Mouse (Mus musculus) cerebellum, adult 2 months (tissue): ENCODE data around the gene Garnl3. TPM values are rescaled to one million over a fixed set of nuclear protein-coding genes. Genes with fewer than 3 reads are reported as not detected.
"Not testable (repeated sequence)": the region's sequence is repeated elsewhere in the genome, so short reads cannot be mapped to it uniquely, and the experiment has no call there.

Experiments used
- DNase-seq, 2 experiments: peaks; one replicate each; pipeline ENCODE4 v3.0.0; 2021
- H3K27ac ChIP-seq: fragments of 200-500 bp; 2 replicates; pipeline ENCODE4 v1.5.1; 2012; ENCODE audit warnings: low read length, control low read depth, inconsistent platforms; ENCODE audit not compliant: insufficient read depth
- H3K27me3 ChIP-seq: fragments of 200-500 bp; 2 replicates; pipeline ENCODE4 v1.6.1; 2012; ENCODE audit warnings: inconsistent platforms, mild to moderate bottlenecking, low read length, moderate library complexity; ENCODE audit not compliant: control insufficient read depth, insufficient read depth
- H3K4me1 ChIP-seq: fragments of 200-500 bp; 2 replicates; pipeline ENCODE4 v1.6.1; 2011; ENCODE audit warnings: low read length; ENCODE audit not compliant: control insufficient read depth, insufficient read depth
- H3K4me3 ChIP-seq: fragments of 200-500 bp; replicated peaks from 2 replicates; pipeline ENCODE3; 2011; ENCODE audit warnings: mild to moderate bottlenecking, low read depth, low read length, control low read depth; ENCODE audit not compliant: insufficient read depth
- CTCF ChIP-seq: fragments of 200-500 bp; IDR thresholded peaks from 2 replicates; pipeline ENCODE4 v1.5.1; 2011; ENCODE audit warnings: low read depth, mild to moderate bottlenecking, control low read depth, low read length, moderate library complexity, borderline replicate concordance; ENCODE audit not compliant: insufficient read depth
- POLR2A ChIP-seq: fragments of 200-500 bp; IDR thresholded peaks from 2 replicates; pipeline ENCODE4 v1.6.1; 2011; ENCODE audit warnings: low read length, control low read depth, borderline replicate concordance; ENCODE audit not compliant: insufficient read depth
- WGBS: fragments of 180-500 bp; shearing (Covaris S2); methylation state at CpG from one replicate; pipeline ENCODE4 v1.1.7; 2018; 5-methylcytosine and 5-hydroxymethylcytosine counted together
- polyA plus RNA-seq: library from polyadenylated mRNA; depleted of rRNA; stranded (reverse); fragments of >200 nt; gene quantifications from 2 replicates; pipeline ENCODE4 v1.2.3, GENCODE M21; 2012

The Garnl3 gene
- polyA plus RNA-seq, 1 experiment: 120 TPM

- DNase-seq: peak; percentile 61 to 62
- Histone ChIP-seq H3K27ac (no peak overlapping the region), H3K27me3 (no peaks in the 10 kb centered on the region), H3K4me3 (peak overlapping the region; percentile 72), H3K4me1 (peaks cover 3% of the 10 kb centered on the region)
- TF ChIP-seq POLR2A (no peak), CTCF (no peak)
- WGBS: 1% methylated on average over 10 of the region's 10 CpGs
Observed at GRCm38 (mm10) chr2:33129696-33130095, 1.8 kb downstream of the Garnl3 start.

GRCm38 (mm10) chr2:33129005-33129404 is 2.4 kb downstream of the Garnl3 start:
- WGBS: 66% methylated on average over 2 of the region's 2 CpGs
- no peak for TF ChIP-seq POLR2A
- TF ChIP-seq CTCF: no peak
- no peak for DNase-seq
- Histone ChIP-seq H3K4me1 (peaks cover 3% of the 10 kb centered on the region), H3K27ac (no peak overlapping the region), H3K27me3 (no peaks in the 10 kb centered on the region), H3K4me3 (peak overlapping the region; percentile 72)

GRCm38 (mm10) chr2:33127271-33127670 is 4.2 kb downstream of the Garnl3 start:
- TF ChIP-seq CTCF (no peak), POLR2A (no peak)
- 66% methylated on average over 2 of the region's 2 CpGs for WGBS
- peaks cover 3% of the 10 kb centered on the region for H3K4me1 ChIP-seq
- no peak overlapping the region for H3K4me3 ChIP-seq
- no peak overlapping the region for H3K27ac ChIP-seq
- no peaks in the 10 kb centered on the region for H3K27me3 ChIP-seq
- DNase-seq: no peak

- no peak for DNase-seq
- Histone ChIP-seq H3K4me1 (peaks cover 10% of the 10 kb centered on the region; the same call in 1 of the 2 replicates), H3K27me3 (no peaks in the 10 kb centered on the region), H3K4me3 (no peak overlapping the region), H3K27ac (no peak overlapping the region)
- no peak for TF ChIP-seq CTCF
- no peak for TF ChIP-seq POLR2A
- WGBS: 84% methylated on average over 6 of the region's 6 CpGs
Observed at GRCm38 (mm10) chr2:33122856-33123255, 8.6 kb downstream of the Garnl3 start.

GRCm38 (mm10) chr2:33100536-33100935 is 30.9 kb downstream of the Garnl3 start:
- DNase-seq: peak; percentile 79 to 89
- H3K27me3 ChIP-seq: no peaks in the 10 kb centered on the region
- H3K4me1 ChIP-seq: peaks cover 12% of the 10 kb centered on the region
- 10% methylated on average over 8 of the region's 8 CpGs for WGBS
- TF ChIP-seq CTCF (no peak), POLR2A (no peak)
- H3K27ac ChIP-seq: peak overlapping the region; percentile 59
- no peak overlapping the region for H3K4me3 ChIP-seq

- not testable (repeated sequence) for DNase-seq, H3K4me3 ChIP-seq, H3K27me3 ChIP-seq, H3K27ac ChIP-seq
- 95% methylated on average over 12 of the region's 12 CpGs for WGBS
- peaks cover 14% of the 10 kb centered on the region for H3K4me1 ChIP-seq
Observed at GRCm38 (mm10) chr2:33097326-33097725, 34.1 kb downstream of the Garnl3 start.

- H3K27ac ChIP-seq: no peak overlapping the region
- H3K27me3 ChIP-seq: no peaks in the 10 kb centered on the region
- no peak overlapping the region for H3K4me3 ChIP-seq
- DNase-seq: no peak
- H3K4me1 ChIP-seq: peaks cover 16% of the 10 kb centered on the region
- no peak for TF ChIP-seq CTCF
- TF ChIP-seq POLR2A: no peak
- 68% methylated on average over 10 of the region's 10 CpGs for WGBS
Observed at GRCm38 (mm10) chr2:33095221-33095671, 36.2 kb downstream of the Garnl3 start.

GRCm38 (mm10) chr2:33090620-33091520 is 40.6 kb downstream of the Garnl3 start:
- peak in 1 of 2 experiments; percentile 44 for DNase-seq
- H3K27ac ChIP-seq: 0 out of 2 replicates have a peak overlapping the region, but pooled peaks have one; percentile 11
- H3K27me3 ChIP-seq: no peaks in the 10 kb centered on the region
- no peak overlapping the region for H3K4me3 ChIP-seq
- 30% methylated on average over 8 of the region's 8 CpGs for WGBS
- H3K4me1 ChIP-seq: peaks cover 35% of the 10 kb centered on the region
- TF ChIP-seq POLR2A: no peak
- no peak for TF ChIP-seq CTCF

GRCm38 (mm10) chr2:33090033-33090400 is 41.4 kb downstream of the Garnl3 start:
- WGBS: 52% methylated on average over 1 of the region's 1 CpGs
- H3K4me3 ChIP-seq, DNase-seq, H3K27me3 ChIP-seq, H3K27ac ChIP-seq: not testable (repeated sequence)
- peaks cover 33% of the 10 kb centered on the region for H3K4me1 ChIP-seq
